Mouse (Mus musculus): ENCODE data around the gene Tm7sf2.
"Not testable (repeated sequence)": the region's sequence is repeated elsewhere in the genome, so short reads cannot be mapped to it uniquely, and the experiment has no call there.

The Tm7sf2 gene

DNA sequence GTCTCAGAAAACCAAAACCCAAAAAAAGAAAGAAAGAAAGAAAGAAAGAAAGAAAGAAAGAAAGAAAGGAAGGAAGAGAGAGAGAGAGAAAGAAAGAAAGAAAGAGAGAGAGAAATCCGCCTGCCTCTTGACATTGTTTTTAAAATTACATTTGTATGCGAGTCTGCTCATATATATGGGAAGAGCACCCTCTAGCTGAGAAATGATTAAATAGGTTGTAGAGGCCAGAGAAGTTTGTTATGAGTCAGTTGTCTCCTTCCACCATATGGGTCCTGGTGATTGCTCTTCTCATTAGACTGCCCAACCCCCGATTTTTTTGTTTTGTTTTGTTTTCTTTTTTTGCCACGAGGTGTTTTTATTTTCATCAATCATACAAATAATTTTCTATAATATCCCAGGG lies 24.1 kb downstream of the Tm7sf2 start:
- not testable (repeated sequence) for DNase-seq (ENCODE audit: low read depth, low spot score)

DNA sequence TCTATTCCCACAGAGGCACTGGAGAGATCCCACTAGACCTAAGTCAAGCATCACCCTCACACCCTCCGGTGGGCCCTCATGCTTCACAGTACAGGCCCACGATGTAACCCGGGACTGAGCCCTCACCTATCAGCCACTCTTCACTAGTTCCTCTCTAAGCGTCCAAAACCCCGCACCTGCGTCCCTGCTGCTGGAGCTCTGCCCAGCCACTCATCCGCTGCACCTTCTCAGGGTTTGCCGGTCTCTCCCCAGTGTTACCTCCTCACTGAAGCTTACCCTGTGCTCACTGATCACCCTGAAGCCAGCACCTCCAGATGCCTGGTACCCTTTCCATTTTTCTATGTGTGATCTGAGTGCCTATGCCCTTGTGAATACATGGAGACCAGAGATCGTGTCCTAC lies 25.9 kb downstream of the Tm7sf2 start:
- no peak for DNase-seq (ENCODE audit: low read depth, low spot score)

DNA sequence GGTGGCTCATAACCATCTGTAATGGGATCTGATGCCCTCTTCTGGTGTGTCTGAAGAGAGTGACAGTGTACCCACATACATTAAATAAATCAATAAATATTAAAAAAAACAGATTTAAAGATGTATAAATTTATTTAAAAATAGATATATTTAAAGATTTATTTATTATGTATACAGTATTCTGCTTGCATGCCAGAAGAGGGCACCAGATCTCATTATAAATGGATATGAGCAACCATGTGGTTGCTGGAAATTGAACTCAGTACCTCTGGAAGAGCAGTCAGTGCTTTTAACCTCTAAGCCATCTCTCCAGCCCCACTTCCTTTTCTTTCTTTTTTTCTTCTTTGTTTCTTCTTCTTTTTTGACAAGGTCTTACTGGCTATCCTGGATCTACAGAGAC lies 28.2 kb downstream of the Tm7sf2 start:
- DNase-seq (ENCODE audit: low read depth, low spot score), result no peak

DNA sequence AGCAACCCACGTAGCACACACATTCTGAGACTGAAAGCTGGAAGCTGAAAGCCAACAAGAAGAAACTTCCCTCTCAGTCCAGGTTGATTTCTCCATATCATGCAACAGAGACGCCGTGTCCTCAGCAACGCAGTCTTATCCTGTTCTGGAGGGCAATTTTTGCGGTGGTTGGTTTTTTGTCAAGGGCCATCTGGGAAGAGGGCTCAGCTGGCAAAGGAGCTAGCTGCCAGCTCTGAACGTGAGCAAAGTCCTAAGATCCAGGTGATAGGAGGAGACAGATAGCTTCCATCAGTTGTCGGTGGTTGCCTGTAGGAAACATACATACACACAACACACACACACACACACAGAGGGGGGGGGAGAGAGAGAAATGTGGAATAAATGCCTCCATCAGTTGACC lies 29.8 kb downstream of the Tm7sf2 start:
- DNase-seq (ENCODE audit: low read depth, low spot score), result no peak

DNA sequence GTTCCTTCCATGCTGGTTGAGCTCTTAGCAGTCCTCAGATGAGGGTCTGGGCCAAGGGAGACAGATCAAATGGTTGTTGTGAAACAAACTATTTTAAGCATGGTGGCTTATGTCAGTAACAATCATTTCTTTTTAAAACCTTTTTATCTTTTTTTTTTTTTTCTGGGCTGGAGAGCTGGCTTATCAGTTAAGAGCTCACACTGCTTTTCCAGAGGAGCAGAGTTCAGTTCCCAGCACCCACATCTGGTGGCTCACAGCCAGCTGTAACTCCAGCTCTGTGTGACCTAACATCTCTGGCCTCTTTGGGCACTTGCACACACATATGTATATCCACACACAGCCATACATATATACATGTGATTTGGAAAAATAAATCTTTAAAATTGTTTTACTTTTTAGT lies 30.5 kb downstream of the Tm7sf2 start:
- no peak for DNase-seq (ENCODE audit: low read depth, low spot score)

DNA sequence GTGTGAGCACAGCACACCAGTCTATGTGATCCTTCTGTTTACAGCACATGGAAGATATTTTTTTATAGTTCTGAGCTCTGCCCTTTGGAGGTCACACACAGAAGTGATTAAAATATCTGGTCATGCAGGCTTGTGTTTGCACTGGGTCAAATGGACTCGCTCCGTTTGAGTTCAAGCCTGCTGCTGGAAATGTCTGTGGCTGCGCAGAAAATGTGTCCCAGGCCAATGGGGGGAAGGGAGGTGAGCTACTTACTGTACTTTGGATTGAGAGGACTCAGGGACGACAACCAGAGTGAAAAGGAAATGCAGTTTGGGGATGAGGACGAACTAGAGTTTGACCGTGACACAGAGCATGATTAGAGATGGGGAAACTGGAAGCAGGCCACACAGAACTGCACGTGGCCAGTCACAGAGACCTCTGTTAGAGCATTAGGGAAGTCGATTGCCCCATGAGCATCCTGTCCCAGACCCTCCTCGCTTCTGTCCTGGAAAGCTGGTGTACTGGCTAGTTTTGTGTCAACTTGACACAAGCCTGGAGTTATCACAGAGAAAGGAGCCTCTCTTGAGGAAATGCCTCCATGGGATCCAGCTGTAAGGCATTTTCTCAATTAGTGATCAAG lies 32.1 kb downstream of the Tm7sf2 start:
- DNase-seq (ENCODE audit: low read depth, low spot score), result no peak

DNA sequence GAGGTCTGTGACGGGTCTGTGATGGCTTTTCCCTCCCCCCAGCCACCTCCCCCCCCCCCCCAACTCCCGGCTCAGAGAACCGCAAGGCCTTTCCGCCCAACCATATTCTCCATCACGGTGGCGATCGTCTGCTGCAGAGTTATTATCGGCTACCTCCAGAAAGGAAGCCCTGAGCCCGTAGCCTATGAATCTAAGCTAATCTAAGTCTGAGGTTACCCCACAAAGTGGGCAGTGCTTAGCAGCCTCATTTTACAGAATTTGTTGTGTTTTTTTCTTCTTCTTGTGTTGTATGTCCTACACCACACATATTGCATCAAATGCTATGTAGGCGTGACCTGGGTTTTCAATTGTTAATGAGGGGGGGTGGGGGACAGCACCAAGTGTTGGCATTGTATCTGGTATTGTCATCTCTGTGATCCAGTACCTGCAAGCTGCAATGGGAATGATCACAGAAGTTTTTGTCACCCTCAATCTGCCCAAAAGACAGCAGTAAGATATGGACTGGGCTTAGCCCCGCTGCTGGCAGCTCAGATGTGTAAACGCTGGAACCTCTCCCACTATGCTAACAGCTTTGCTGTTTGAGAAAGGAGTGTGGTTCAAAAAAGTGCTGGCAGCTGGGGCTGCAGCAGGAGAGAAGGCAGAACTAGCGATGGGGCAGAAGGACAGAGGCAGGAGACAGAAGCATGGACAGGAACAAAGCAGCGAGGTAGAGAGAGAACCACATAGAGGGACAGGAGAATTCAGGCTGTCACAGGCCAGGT lies 37.5 kb downstream of the Tm7sf2 start:
- DNase-seq (ENCODE audit: low read depth, low spot score), result no peak

DNA sequence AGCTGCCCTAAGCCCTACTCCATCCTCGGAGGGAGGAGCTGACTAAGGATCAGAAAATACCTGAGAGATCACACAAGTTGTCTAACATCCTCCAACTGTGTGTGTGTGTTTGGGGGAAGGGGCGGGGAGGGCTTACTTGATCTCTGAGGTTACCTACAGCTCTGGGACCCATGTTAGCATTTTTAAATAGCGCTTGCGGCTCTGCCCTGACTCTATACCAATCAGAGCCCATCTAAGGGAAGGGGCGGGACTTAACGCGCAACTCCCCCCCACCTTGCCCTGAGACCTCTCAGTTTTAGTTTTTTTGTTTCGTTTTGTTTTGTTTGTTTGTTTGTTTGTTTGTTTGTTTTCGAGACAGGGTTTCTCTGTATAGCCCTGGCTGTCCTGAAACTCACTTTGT lies 38.7 kb downstream of the Tm7sf2 start:
- DNase-seq (ENCODE audit: low read depth, low spot score), result no peak

DNA sequence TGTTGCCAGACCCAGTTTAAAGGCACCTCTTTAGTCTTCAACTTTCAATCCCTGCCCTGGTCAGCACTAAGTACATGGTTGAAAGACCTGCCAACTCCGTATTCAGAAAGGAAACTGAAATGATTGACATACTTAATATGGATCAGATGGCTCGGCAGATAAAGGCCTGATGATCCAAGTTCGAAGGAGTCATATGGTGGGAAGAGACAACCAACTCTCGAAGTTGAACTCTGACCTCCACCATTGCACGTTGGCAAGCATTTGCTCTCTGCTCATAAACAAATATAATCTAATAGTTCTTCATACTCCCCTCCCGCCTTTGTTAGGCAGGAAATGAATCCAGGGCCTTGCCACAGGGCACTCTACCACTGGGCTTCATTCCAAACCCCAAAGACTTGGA lies 39.2 kb downstream of the Tm7sf2 start:
- no peak for DNase-seq (ENCODE audit: low read depth, low spot score)

DNA sequence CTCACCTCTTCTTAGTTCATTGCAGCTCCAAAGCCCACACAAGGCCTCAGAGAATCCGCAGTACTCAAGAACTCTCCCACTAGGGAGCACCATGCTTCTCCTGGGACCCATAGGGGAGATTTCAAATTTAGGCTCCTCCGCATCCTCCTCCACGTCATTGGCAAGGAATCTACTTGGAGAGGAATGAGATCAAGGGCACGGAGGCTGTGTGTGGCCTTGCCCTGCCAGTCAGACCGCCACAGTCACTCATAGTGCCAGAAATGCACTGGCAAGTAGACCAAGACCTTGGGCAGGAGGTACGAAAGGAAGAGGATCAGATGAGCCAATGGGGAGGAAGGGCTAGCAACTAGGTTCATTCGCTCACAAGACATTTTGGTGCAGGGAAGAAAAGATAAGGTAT lies 44.2 kb downstream of the Tm7sf2 start:
- DNase-seq (ENCODE audit: low read depth, low spot score), result no peak

DNA sequence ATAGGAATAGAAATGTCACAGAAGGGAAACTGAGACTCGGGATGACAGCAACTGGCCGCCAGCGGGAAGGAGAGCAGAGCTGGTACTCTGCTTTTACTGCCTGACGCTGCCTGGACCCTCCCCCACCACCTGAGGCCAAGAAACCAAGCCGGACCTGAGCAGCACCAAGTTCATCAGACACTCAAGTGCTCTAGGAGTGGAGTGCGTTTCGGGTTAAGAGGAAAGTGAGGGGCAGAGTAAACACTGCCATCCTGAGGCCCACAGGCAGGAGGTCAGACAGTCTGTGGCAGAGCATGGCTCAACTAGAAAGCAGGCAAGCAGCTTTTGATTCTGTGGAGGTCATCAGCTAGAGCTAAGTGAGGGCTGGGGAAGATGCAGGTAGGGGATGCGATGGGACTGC lies 45.1 kb downstream of the Tm7sf2 start:
- no peak for DNase-seq (ENCODE audit: low read depth, low spot score)

DNA sequence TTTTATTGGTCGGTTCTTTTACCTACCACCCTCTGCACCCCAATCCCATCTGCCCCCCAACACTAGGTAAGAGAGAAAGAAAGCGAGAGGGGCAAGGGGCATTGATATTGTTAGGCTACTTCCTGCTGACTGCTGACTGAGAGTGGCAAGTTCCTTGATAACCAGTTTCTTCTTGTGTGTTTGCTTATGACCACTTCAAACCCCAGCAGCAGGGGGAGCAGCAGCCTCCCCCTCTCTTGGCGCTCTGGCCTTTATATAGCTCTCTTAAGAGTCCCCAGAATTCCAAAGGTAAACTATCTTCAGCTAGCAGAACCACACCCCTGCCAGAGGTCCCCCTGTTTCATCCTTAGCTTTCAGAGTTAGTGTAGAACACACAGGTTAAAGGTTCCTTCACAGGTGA lies 47.9 kb downstream of the Tm7sf2 start:
- no peak for DNase-seq (ENCODE audit: low read depth, low spot score)

DNA sequence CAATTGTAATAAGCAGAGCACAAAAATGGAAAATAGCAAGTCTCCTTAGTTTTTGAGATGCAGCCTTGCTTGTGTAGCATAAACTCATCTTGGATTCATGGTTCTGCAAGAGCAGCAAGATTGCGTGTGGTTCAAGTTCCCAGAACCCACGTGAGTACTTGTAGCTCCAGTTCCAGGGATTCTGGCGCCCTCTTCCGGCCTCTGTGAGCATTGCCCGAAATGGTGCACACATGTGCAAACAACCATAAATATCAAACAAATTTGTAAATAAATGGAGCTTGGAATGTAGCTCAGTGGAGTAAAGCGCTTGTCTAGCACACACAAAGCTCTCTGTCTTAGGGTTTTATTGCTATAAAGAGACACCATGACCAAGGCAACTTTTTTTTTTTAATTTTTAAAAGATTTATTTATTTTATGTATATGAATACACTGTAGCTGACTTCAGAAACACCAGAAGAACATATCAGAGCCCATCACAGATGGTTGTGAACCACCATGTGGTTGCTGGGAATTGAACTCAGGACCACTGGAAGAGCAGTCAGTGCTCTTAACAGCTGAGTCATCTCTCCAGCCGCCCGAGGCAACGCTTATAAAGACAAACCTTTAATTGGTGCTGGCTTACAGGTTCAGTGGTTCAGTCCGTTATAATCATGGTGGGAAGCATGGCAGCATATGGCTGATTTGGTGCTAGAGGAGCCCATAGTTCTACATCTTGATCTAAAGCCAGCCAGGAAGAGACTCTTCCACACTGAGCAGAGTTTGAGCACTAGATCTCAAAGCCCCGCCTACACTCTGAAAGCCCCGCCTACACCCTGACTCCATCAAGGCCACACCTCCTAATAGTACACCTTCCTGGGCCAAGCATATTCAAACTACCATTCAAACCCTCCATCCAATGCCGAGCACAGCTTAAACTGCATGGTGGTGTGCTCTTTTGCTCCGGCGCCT lies 49.8 kb downstream of the Tm7sf2 start:
- DNase-seq (ENCODE audit: low read depth, low spot score), result peak; percentile 90

DNA sequence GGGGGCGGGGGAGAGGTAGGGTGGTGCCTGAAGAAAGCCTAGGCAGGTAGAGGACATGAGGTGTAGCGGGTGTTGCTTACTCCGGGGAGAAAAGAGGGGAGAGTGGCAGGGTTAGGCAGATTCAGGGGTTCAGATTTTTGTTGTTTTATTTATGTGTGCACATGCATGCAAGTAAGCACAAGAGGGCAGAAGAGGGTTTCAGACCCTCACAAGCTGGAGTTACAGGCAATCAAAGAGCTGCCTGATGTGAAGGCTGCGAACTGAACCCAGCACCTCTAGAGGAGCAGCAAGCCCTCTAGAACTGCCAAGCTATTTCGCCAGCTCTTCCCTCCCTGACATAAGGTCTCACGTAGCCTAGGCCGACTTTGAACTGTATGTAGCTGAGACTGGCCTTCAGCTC lies 51.6 kb downstream of the Tm7sf2 start:
- DNase-seq (ENCODE audit: low read depth, low spot score), result no peak

DNA sequence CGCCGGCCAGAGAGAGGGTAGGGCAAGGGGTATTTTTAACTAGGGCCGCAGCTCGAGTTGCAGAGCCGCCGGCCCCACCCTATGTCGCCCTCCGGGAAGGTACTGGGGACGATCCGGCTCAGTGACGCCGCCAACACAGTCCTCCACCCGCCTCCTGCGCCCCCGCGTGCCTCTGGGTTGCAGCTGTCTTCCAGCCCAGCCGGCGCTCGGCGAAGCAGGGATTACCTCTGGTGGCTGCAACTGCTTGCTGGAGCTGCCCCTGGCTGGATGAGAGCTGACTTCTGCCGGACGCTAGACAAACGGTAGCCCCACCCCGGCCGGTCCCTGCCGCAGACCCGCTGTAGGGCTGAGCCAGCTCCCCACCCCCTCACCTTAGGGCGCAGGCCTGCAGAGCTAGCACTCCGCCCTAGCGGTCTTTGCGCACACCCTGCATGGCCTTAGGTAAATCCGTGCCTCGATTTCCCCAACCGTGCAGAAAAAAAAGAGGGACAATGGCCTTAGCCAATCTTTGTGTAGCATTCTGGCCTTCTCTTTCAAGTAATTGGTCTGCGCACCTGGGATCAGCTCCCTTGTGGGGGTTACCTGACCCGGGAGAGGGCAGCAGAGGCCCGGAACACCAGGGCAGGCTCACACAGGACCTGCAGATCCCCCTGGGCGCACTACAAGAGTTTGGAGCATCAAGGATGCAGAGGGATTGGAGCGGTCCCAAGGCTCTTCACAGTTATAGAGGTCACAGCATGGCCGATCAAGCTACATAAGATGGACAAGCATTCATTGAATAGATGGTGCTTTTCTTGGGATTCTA lies 52.5 kb downstream of the Tm7sf2 start, which contains the start of gene Capn1:
Gene Capn1, minus strand, starts transcription at position 387 of the 805 bp plus-strand sequence.
- peak; percentile 71 for DNase-seq (ENCODE audit: low read depth, low spot score)

DNA sequence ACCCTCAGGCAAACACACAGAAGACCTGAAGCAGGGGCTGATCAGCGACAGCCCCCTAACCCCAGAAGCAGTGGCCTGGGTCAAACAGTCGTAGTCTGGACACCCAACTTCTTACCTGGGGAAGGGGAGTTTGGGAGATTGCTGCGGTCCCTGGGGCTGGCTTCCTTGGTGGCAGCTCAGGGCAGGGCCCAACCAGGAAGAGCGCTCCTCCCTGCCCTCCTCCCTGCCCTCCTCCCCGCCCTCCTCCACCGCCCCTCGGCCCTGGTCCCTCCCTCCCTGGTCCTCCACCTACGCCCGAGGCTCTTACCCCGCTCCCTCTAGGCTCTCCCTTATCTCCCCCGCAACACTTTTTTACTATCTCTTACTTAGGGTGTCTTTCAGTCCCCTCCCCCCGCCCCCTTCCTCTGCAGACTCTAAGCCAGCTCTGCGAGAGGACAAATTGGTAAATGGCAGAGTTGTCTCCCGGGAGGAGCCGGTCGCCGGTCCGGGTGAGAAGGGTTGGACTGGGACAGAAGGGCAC lies 53.1 kb downstream of the Tm7sf2 start:
- DNase-seq (ENCODE audit: low read depth, low spot score), result peak; percentile 41

DNA sequence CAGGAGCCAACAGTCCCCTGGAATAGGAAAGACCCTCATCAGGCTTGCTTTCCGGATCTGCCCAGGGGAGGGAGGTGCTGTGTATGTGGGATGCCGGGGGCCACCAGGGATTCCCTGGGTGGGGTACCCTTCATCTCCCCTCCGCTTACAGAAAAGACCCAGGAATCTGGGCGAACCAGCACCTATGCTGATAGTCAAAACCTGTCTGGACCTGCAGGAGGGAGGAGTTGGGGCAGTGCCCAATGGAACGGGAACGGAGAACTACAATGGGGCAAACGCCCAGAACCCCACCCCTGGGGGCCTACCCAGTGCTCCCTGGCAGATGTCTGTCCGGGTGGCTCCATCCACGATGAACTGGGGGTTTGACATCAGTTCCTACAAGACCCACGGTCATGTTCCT lies 54.5 kb downstream of the Tm7sf2 start:
- no peak for DNase-seq (ENCODE audit: low read depth, low spot score)
